Mouse (Mus musculus) activated CD4-positive, CD25-positive, alpha-beta regulatory T cell, adult 4 months (primary cell): ENCODE measurements around the gene Krtap8-1. TPM values are rescaled to one million over a fixed set of nuclear protein-coding genes. Genes with fewer than 3 reads are reported as not detected.

Source experiments
- ATAC-seq: one replicate; pipeline ENCODE4 v1.8.0; 2017
- polyA plus RNA-seq, 2 experiments: library from polyadenylated mRNA; unstranded; fragments of 100-300 nt; shearing (Covaris generic); gene quantifications; one replicate each; pipeline ENCODE4 v1.2.1; 2017

Gene Krtap8-1
- not detected for polyA plus RNA-seq

DNA sequence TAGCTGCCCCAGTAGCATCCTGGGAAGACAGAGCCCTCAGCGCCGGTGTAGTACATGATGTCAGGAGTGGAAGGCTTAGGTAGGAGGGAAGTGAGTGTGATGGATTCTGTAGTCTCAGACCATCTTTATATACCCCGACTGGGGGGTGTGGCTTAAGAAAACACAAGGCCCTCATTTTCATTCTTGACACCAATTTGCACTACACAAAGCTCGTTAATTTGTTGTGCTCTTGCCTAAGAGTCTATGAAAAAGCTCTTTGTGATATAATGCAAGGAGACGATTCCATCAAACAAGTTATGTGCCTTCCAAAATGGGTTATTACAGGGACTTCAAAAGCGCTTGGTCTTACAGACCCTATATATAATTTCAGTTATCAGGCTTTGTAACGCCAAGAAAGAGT lies at the start of gene Krtap8-1:
Krtap8-1 (minus strand) TSS at position 101 of the 400 bp plus-strand sequence.
- no peak for ATAC-seq

DNA sequence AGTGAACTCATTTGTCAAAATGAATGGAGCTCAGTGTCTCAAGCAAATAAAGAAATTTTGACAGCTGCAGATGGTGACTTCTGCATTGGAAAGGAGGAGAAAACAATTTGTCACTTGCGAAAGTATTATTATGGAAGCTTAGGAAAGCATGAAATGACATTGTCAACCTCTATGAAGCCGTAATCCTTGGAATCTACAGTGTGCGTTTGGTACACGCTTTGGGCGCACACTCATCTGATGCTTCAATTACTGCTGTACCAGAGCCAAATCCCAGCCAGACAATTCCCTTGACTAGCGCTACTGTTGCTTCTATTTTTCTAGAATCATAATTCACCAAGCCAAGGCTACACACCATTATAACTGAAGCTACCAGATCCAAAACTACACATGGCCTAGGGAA lies 49.6 kb upstream of the Krtap8-1 start:
- no peak for ATAC-seq

DNA sequence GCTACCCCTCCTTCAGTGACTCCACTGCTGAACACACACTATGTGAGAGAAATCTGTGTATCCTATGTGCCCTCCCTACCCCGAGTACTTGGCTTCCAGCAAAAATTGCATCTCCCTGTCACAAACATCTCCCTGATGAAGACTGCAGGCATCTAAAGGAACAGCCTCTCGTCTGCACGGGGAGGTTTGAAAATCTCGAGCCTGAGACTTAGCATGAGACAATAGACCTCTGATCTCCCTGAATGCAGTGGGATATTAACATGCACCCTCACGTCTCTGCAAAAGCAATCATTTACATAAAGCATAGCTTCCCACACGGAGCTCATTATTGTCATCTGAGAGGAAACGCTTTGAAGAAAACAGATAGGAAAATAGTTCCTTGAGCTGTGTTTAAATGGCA lies 42.8 kb upstream of the Krtap8-1 start:
- ATAC-seq, result no peak

DNA sequence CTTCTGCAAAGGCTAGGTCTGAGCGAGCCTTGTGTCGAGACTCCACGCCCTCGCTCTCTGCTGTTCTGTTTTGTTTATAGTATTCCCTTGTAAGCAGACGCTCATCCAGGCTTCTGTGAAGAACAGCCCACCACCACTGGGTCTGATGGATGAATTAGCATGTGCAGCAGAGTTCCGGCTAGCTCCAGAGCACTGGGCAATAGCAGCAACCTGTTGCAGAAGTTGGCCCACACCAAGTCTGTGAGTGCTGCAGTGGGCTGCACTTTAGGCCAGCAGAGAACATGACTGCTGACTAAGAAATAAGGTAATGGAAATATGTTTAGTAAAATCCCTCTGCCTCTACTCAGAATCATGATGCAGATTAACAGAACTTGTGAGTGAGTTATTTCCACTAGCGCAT lies 42.1 kb upstream of the Krtap8-1 start:
- no peak for ATAC-seq

DNA sequence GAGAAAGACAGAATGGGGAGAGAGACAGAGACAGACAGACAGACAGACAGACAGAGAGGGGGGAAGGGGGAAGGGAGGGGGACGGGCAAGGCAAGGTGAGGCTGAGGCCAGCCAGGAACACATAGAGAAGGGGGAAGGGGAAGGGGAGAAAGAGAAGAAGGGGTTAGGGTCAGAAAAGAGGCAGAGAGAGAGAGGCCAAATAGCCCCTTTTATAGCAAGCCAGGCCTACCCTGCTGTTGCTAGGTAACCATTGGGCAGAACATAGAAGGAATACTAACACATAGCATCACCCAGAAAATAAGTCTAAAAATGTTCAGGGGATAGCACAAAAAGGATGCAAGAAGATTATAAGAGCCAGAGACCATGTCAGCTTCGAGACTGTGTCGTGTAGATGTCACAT lies 40.6 kb upstream of the Krtap8-1 start:
- no peak for ATAC-seq

DNA sequence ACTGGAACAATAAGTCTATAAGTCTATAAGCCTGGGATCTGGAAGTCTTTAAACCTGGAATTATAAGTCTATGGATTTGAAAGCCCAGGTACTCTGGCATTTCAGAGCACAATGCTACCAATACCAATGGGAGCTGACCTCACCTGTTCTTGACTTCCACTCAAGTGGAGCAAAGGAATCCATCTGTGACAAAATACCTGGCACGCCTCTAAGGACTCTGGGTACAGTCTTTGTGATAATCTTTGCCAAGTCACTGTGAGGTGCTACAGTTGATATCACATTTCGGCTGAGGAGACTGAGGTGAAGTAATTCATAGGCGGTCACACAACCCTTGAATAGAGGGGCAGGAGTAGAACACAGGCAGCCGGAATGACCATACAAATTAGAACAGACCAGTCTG lies 33.2 kb upstream of the Krtap8-1 start:
- no peak for ATAC-seq

DNA sequence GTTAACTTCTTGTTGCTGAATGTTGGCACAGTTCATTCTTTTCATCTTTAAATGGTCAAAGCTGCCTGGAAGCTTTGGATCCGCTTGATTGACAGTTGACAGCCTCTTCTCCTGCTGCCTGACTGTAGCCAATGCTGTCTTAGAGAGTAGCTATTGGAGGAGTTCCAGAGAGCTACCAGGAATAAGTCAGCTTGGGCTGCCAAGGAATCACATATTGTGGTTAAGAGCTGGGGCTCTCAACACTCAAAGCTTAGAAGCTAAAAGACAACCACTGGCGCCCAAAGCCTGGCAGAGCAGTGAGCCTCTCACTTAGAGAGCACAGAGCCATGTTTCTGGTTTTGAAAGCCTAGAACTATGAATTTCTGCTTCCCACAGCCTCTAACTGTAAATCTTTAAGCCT lies 32.8 kb upstream of the Krtap8-1 start:
- ATAC-seq, result no peak

DNA sequence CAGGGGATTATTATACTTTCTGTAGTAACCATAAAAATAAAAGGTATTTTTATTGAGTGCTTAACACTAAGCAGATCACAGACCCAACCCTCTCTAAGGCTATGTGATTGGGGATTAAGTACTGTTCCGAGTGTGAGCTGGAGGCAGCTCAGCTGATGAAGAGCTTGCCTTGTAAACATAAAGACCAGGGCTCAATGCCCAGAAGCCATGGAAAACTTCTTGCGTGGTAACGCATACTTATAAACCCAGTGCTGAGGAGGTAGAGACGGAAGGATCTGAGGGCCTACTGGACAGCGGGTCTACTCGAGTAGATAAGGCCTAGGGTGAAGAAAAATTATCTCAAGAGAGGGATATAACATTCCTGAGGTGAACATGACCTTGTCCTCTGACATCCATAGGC lies 32.3 kb upstream of the Krtap8-1 start:
- ATAC-seq, result no peak

DNA sequence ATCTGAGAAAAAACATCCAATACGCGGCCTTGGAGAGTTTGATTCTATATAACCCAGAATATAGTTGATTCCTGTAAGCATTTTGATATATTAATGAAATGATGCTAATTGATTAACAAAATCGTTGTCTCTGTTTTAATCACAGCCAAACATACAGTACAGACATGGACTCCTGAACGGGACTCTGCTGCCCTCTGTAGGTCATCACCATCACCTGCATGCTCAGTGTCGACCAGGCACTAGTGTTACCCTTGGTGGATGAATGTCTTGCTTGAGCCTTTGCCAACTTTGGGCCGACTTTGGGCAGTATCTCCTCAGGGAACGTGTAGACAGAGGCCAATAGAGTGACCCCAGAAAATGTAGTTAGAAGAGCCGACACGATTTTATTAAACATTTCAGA lies 29.9 kb upstream of the Krtap8-1 start:
- ATAC-seq, result no peak

DNA sequence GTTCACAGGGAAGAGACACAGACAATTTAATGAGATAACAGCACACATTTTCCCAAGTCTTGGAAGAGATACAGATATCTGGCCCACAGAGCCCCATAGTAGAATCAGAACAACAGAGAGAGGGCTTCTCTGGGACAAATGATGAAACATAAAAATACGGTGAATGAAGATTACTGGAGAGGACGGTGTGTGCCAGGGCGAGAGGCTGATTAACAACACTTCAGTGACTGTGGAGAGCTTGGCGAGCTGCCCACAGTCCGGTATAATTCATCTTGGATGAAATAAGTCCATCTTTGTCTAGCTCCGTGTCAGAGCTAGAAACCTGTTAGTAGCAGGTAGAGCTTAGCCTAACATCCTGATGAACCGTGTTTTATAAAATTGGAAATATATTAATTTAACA lies 25.7 kb upstream of the Krtap8-1 start:
- no peak for ATAC-seq

DNA sequence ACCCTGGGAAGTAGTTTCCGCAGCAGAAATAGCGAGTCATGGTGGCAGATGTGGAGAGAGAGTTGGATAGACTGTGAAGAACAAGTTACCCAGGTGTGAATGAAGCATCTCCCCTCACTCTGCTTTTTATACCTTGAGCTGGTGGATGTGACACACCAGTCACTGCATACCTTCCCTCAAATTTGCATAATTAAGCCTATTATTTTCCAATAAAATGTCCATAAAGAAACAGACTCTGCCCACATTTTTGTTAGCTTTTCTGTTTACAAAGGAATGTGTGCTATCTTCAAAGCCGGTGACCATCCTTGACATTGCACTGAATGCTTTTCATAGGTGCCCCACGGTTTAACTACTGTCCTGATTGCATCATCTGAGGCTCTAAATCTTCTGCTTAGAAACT lies 20.5 kb upstream of the Krtap8-1 start, which contains the start of gene Krtap7-1:
Krtap7-1 (minus strand) TSS at position 101 of the 400 bp plus-strand sequence.
- ATAC-seq, result no peak

DNA sequence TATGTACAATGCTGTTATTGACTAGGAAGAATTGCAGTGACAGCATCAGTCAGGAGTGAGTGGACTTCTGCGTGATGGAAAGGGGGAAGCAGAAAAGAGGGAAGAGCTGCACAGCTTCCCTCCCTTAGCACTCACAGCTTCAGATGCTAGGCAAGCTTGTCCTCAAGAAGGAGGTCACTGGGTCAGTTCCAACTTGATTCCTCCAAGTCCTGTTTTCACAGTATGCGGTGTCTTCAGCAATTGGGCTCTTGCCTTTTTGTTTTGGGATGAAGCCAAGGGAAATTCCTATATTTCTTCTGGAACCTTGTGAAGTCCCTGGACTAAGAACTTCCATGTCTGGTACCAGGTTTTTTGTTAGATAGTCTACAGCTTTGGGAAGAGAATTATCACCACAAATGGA lies 15.8 kb upstream of the Krtap8-1 start:
- no peak for ATAC-seq

DNA sequence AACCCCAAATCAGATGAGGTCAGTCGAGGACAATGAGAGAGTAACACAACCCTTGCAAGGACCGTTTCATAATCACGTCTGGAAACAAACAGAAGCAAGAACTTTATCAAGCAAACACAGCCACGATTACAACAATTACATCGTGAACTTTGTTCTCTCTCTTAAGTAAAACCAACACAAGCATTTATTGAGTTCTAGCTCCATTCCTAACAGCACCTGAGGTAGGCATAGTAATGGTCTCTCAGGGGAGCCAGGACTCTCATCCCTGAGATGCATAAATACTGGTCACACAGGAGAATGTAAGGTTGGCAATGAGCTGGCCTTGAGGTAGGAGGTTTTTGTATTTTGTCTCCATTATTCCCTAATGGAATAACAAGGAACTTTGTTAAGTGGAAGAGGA lies 14.1 kb upstream of the Krtap8-1 start:
- ATAC-seq, result no peak

DNA sequence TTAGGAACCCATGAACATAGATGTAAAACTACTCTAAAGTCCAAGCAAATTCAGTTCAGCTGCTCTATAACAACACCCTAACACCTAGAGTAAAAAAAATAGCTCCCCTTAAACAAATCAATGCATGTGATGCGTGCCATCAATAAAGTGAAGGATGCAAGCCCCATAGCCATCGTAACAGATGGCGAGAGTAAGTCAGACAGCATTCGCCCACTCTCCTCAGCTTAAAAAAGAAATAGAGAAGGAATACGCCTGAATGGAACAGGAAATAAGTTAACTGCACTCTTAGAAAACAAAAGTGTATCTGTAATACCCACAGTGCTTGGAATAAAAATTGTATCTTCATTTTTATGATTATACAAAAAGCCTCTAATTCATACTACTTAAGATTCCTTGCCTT lies 9.2 kb upstream of the Krtap8-1 start:
- no peak for ATAC-seq

DNA sequence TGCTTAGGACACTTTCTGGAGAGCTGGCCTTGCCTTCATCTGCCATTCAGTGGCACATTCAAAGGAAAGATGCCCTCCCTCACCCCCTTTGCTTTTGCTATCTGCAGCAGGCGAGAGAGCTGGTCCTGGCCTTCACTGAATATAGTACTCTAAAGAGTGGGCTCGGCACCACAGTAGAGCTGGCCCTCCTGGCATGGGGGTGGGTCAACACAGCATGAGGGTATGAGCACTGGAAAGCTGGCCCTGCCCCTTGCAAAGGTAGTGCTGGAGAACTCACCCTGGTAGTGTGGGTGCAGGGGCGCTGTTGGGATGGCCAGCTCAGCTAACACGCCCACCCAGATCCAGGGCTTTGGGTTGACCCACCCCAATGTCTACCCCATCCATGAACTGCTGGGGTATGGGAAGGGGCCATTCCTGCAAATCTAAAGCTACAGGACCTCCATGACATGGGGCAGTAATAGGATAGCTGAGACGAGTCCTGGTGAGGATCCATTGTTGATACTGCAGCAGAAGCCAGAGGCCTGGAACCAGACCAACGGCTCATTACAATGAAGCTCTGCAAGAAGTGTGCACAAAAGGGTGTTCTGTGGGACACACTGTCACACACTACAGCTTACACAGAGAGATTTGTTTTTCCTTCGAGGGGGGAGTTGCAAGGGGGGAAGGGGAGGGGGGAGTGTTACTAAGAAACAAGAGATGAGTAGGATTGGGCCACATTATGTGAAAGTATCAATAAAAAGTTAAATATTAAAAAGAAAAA lies 7.8 kb upstream of the Krtap8-1 start:
- ATAC-seq, result no peak

DNA sequence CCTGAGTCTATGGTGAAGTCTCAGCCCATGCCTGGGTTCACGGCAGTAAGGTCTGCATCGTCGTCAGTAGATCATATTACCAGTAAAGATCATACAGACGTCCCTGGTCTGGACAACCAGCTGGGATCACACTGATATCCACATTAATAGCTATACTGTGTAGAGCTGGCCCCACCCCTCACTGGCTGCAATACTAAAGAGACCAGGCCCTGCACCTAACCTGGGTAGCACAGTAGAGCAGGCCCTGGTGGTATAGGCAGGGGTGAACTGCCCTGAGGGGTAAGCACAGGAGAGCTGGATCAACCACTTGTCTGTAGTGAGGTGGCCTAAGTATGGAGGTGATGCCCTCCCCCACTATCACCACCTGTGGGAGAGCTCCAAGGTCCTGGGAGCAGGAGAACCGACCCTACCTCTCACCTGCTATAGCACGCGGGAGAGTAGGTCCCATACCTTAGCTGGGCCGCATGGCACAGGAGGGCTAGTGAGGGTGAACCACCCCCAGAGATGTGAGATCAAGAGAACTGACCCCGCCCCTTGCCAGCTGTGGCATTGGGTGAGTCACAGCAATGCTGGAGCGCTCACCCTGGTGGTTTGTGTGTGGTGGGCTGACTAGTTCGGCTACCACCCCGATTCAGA lies 10.0 kb downstream of the Krtap8-1 start:
- no peak for ATAC-seq

DNA sequence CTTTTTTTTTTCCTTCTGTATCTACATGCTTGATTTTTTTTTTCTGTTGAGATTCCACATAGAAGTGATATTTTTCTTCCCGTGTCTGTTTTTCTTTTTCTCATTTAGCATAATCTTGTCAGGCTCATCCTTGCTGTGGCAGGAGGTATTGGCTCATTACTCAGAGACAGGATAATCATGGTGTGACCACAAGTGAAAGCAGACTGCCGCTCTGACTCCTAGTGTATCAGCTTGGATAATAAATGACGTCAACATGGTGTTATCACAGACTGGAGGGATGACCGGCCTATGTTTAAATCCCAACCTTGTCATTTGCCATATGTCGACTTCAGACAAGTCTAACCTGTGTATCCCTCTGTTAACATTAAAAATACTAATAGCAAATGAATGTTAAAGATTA lies 26.6 kb downstream of the Krtap8-1 start:
- no peak for ATAC-seq

Other genes starting within 250 kb of the Krtap8-1 start
- gene Krtap21-1, start 84.1 kb downstream of the Krtap8-1 start, polyA plus RNA-seq, result not detected
- gene Krtap6-2, start 67.8 kb downstream of the Krtap8-1 start, polyA plus RNA-seq, result not detected
- not detected for gene Krtap7-1, start 20.4 kb upstream of the Krtap8-1 start, polyA plus RNA-seq
- gene Krtap11-1, start 83.2 kb upstream of the Krtap8-1 start, polyA plus RNA-seq, result not detected